Mouse (Mus musculus) frontal cortex, adult 2 months (tissue): ENCODE data around the gene Pllp. TPM values are rescaled to one million over a fixed set of nuclear protein-coding genes. Genes with fewer than 3 reads are reported as not detected.

Source experiments
- DNase-seq, 2 experiments: peaks; one replicate each; pipeline ENCODE4 v3.0.0; 2022; ENCODE audit warnings: low spot score in 1 of 2; ENCODE audit errors: extremely low spot score in 1 of 2
- polyA plus RNA-seq: library from polyadenylated mRNA; depleted of rRNA; stranded (reverse); fragments of >200 nt; gene quantifications from 2 replicates; pipeline ENCODE4 v1.2.3, GENCODE M21; 2012

Gene Pllp
- polyA plus RNA-seq, 1 experiment: 89.0 TPM

DNA sequence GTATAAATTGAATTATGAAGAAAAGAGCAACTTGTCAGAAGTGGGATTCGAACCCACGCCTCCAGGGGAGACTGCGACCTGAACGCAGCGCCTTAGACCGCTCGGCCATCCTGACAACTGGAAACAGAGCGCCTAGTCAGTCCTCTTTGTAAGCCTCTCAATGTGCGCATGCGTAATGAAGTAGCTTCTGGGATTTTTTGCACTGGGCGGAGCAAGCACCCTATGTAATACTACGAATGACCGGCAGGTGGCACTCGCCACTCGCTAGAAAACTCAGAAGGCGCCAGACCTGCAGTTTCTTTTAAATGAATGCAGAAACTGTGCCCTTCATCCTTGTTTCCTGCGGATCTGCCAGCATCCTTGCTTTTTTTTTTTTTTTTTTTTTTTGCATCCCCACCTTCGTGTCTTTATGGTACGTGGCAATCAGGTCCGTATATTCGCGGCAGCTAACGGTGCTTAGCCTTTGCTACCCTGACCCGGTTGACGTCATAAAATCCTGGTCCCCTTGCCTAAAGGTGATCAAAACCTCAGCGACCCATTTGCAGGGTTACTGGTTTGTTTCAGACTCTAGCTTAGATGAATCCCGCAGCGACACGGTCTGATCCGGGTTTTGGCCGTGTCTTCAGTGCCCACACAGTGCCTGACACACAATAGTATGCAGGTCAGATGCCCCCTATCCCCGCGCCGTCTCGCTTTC, 8.0 kb upstream of the Pllp start:
- DNase-seq: peak; percentile 95 to 100

- peak; percentile 66 to 88 for DNase-seq
These were observed 7.1 kb upstream of the Pllp start for GRCm38 (mm10) chr8:94702844-94703813.

DNA sequence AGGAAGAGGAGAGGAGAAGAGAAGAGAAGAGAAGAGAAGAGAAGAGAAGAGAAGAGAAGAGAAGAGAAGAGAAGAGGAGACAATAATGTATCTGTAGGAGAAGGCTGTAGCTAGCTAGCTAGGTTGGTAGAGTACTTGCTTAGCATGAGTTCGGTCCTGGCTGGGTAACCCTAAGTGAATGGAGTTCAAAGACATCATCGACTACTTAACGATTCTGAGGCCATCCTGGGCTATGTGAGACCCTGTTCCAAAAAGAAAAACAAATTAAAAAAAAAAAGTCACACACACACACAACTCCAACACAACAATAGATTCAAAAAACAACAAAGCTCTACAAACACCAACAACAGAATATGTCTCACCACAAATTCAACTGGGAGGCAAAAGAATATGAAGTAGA, 6.1 kb upstream of the Pllp start:
- no peak for DNase-seq

GRCm38 (mm10) chr8:94700421-94700935, 4.4 kb upstream of the Pllp start:
- DNase-seq: no peak

DNA sequence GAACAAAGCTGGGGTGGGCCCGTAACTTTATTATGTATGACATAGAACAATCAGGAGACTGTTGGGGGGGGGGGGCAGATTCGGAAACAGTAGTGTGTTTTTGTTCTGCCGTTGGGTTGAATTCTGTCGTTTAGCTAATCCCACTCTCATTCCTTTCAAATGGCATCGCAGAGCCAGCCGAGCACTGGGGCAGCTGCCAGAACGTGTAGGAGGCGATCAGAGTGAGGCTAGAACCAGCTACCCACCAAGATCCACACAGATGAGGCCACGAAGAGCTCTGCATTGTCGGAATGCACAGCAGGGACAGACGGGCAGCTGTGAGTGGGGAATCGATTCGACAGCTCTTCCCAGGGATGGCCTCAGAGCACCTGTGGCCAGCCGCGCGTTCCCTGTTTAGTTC, 3.3 kb upstream of the Pllp start:
- DNase-seq: peak in 1 of 2 experiments; percentile 62

- no peak for DNase-seq
These were observed 1.9 kb upstream of the Pllp start for GRCm38 (mm10) chr8:94697956-94698355.

- DNase-seq: no peak
These were observed 488 bp upstream of the Pllp start for GRCm38 (mm10) chr8:94696566-94696965.

DNA sequence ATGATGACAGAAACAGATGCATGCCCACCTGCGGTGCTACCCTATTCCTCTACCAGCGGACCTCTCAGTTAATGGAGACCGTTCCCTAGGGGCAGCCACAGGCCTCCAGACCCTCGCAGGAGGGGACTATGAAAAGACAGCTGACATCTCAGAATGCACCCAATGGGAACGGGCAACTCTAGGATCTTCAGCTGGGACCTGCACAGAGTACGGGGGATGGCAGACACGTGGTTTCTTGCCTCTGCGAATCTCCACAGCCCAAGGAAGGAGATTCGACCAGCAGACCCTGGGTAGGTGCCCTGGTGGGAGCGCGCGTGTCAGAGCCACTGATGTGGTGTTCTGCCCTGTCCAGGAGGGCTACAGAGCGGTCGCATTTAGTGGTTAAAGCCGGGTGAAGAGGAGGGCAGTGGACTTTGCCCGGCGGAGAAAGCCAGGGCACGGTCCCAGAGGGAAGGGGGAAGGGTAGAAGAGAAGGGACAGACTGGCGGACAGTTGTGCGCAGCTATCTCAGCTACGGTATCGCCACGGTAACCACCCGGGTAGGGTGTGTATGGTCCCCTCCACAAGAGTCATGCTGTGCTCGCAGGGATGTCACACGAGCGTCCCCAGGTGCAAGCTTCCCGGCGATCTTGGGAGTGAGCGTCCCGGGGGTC, 611 bp downstream of the Pllp start:
- no peak for DNase-seq

GRCm38 (mm10) chr8:94694701-94695100, 1.4 kb downstream of the Pllp start:
- DNase-seq: no peak

GRCm38 (mm10) chr8:94685953-94686352, 10.1 kb downstream of the Pllp start:
- DNase-seq: no peak

DNA sequence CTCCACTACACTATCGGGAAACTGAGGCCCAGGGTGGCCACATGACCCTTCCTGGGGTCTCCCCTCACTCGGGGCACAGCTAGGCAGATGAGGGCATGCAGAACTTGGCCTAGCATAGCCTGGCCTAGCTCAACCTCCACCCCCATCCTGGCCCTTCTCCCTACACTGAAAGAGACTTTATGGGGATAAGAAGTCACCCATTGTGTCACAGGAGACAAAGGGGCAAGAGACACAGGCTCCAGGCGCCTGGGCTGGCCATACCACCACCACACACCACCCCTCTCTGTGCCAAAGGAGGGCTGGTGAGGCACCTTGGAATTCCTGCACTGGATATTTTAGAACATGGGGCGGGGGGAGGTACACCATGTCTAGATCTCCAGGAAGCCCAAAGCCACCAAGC, 11.8 kb downstream of the Pllp start:
- DNase-seq: no peak

- no peak for DNase-seq
These were observed 13.2 kb downstream of the Pllp start for GRCm38 (mm10) chr8:94682732-94683524.

DNA sequence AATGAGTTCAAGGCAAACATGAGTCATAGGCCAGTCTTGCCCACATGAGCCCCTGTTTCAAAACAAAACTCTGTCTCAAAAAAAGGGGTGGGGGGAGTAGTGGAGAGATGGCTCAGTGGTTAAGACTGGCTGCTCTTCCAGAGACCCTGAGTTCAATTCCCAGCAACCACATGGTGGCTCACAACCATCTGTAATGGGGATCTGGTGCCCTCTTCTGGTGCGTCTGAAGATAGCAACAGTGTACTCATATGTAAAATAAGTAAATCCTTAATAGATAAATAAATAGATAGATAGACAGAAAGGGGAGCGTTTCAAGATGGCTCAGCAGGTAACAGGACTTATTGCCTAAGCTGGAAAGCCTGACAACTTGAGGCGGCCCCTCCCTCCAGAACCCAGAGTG, 15.7 kb downstream of the Pllp start:
- no peak for DNase-seq

DNA sequence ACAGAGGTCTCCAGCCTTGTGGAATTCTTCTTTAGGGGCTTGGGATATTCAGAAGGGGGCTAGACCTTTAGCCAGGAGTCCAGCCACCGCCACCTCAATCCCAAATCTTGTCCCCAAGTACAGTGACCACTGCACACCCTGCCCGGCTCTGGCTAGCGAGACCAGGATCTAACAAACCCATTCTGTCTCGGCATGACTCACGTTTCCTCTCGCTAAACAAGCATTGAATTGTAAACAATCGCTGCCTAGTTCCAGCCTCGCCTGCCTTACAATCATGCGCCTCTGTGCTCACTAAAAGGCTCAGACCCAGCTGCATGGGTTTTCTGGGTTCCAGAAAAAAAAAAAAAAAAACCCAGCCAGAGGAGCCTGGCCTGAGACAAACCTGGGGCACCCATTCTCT, 17.5 kb downstream of the Pllp start:
- peak in 1 of 2 experiments; percentile 50 for DNase-seq

- no peak for DNase-seq
These were observed 20.2 kb downstream of the Pllp start for GRCm38 (mm10) chr8:94675923-94676322.

GRCm38 (mm10) chr8:94674384-94674783, 21.7 kb downstream of the Pllp start:
- no peak for DNase-seq

GRCm38 (mm10) chr8:94666456-94667308, 29.4 kb downstream of the Pllp start, which contains the start of gene Arl2bp:
Gene Arl2bp (plus strand): TSS chr8:94666600.
- peak; percentile 94 to 95 for DNase-seq

DNA sequence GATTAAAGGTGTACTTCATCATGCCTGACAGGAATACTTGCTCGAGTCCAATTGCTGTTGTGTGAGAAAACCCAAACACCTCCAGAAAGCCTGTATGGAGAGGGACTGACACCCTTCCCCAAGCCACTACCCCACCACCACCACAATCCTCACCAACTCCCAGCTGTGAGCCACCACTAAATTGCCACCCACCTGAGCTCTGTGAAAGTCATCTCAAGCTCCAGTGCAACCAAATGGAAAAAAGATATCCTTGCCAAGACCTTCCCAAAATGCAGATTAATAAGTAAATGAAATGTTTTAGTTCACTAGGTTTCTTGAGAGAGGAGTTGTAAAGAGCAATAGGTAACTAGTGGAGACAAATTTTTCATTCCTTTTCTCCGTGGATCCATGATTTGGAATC, 31.4 kb downstream of the Pllp start:
- no peak for DNase-seq

DNA sequence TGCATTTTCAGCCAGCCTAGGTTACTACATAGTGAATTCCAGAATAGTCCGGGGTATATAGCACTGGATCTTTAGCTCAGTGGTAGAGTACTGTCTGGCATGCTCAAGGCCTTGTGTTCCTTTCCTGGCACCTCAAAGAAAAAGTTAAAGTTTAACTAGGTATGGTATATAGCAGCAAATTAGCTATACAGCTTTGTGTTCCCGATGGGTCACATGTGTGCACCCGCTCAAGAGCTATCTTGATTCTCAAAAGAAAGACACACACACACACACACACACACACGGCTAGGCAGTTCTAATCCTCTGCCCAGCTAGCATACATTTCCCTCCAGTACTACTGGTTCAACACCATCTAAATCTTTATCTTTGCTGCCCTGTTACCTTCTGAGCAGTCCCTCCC, 35.7 kb downstream of the Pllp start:
- DNase-seq: no peak
